Mouse (Mus musculus) left cerebral cortex, adult 2 months (tissue): ENCODE data around the gene Elp5. TPM values are rescaled to one million over a fixed set of nuclear protein-coding genes. Genes with fewer than 3 reads are reported as not detected.
"Not testable (repeated sequence)": the region's sequence is repeated elsewhere in the genome, so short reads cannot be mapped to it uniquely, and the experiment has no call there.

ENCODE experiments used
- DNase-seq, 2 experiments: peaks; one replicate each; pipeline ENCODE4 v3.0.0; 2021 to 2022; ENCODE audit warnings: low spot score in 2 of 2, mixed read lengths in 1 of 2; ENCODE audit errors: extremely low spot score in 1 of 2
- H3K27ac ChIP-seq: fragments of 200-600 bp; 2 replicates; pipeline ENCODE4 v1.8.1; 2022
- H3K4me3 ChIP-seq: fragments of 200-600 bp; 2 replicates; pipeline ENCODE4 v1.8.1; 2022
- CTCF ChIP-seq: fragments of 200-600 bp; IDR thresholded peaks from 2 replicates; pipeline ENCODE4 v1.8.1; 2022; ENCODE audit warnings: antibody characterized with exemption, mild to moderate bottlenecking, moderate library complexity
- intact Hi-C: fragments of 180-260 bp; cut with DNase I; formaldehyde crosslinking; loops from one replicate; pipeline ENCODE4 v1.15.1; 2025
- total RNA-seq, 2 experiments: library from RNA; stranded (reverse); gene quantifications; 2 replicates each; pipeline ENCODE4 v1.2.3; 2021

Elp5 gene
- total RNA-seq, 2 experiments from 2014 or later: 90.9 to 93.8 TPM

DNA sequence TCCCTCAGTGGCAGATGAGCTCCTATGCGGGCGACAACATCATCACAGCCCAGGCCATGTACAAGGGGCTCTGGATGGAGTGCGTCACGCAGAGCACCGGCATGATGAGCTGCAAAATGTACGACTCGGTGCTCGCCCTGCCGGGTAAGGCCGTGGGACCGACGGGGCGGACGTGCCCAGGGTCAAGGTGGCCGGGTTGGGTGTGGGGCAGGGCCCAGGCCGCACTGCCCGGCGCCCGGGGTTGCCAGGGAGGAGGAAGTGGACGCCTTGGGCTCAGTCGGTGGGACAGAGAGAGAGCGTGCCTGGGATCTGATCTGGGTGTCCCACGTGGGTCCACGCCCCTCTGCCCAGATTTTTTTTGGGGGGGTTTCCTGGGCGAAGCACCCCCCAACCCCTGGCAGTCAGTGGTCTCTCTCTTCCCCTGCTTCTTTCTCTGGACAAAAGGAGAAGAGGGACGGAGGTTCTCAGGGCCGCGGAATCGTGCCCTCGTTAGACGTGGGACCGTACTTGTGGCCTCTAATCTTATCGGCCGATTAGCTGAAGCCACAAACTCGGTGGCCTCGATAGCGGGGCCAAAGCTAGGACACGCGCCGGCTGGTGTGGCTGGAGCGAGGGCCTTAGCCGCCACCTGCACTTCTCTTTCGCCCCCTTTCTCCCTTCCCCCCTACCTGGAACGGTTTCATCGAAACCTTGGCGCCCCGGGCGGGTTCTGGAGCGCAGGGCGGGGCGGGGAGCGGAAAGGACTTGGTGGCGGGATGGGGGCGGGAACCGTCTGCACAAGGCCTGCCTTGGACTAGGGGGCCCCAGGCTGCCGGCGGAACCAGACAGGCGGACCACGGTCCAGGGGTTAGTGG, 16.1 kb downstream of the Elp5 start:
- Histone ChIP-seq H3K4me3 (peak overlapping the region; percentile 16; the same call in 1 of the 2 replicates), H3K27ac (no peak overlapping the region)
- intact Hi-C loops: no loop called here
- DNase-seq: no peak
- no peak for TF ChIP-seq CTCF

DNA sequence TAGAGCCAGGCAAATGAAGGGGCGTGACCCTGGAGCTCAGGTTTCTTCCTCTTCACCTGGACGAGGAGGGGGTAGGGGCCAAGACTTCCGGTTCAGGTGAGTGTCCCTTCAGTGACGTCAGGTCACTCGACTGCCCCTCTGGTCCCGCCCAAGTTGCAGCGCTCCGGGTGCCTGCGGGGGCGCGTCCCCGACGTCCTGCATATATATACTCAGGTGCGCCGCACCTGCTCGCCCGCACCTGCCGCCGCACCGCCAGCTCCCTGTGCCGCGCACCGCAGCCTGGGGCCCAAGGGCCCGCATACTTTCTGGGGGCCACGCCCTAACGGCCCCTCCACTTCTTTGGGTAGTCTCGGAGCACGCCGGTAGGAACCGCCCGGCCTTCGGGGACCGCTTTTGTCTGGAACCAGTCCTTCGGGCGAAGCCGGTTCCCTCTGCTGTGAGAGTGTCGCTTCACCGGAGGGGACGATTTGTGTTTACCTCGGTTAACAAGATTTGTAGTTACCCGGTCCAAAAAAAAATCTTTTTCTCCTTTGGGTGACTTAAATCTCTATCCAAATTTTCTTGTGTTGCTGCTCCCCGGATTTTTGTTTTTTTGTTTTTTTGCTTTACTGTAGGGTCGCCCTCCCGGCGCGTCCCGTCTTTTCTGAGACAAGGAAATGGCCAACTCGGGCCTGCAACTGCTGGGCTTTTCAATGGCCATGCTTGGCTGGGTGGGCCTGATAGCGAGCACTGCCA, 16.9 kb downstream of the Elp5 start:
- no peak for DNase-seq
- H3K4me3 ChIP-seq: no peak overlapping the region
- TF ChIP-seq CTCF: no peak
- intact Hi-C loops: no loop called here
- H3K27ac ChIP-seq: no peak overlapping the region

DNA sequence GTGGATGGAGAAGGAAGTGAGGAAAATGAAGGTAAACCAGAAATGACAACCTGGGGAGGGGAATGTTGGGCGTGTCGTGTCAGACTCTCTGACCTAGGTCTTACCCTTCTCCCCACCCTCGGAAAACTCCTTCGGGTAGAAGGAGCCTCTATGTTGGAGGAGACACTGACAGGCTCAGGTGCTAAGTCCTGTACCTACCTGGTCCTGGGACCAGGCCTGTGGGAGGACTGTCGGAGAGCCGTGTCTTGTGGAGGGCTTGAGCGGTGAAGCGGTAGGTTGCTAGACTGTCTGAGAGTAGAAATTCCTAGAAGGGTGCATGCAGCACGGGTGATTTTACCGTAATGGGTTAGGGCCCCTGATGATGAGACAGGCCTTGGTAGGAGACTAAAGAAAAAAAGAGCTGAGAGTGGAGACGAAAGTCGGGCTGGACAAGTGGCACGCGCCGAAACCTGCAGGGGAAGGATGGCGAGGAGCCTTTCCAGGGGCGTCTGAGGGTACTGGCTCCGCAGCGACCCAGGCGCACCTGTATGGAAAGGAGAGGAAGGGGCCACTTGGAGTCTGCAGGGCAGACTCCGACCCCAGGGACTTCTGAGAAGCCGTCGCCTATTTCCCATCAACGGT, 17.6 kb downstream of the Elp5 start, which contains the start of gene Cldn7:
Cldn7 (plus strand) TSS at position 130 of the 621 bp plus-strand sequence.
- no peak for TF ChIP-seq CTCF
- H3K27ac ChIP-seq: no peak within 1 kb of the TSS
- H3K4me3 ChIP-seq: no peak within 1 kb of the TSS
- no peak for DNase-seq
- intact Hi-C loops: no loop called here

DNA sequence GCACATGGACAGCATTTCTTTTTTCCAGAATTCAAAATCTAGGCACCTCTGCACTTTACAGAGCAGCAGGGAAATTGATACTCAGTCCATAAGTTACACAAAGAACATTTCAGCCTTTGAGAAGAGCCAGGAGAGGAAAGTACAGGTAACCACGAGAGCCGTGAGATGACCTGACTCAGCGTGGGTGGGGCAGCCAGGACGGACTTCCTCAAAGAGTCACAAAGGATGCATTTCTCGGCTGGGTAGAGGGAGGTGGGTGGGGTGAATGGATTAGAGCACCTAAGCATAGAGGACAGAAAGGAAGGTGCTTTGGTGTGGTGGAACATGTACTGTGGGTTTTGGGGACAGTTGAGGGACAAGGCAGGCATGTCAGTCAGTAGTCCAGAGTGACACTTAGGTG, 20.5 kb downstream of the Elp5 start:
- no peak overlapping the region for H3K4me3 ChIP-seq
- DNase-seq: no peak
- H3K27ac ChIP-seq: no peak overlapping the region
- TF ChIP-seq CTCF: no peak
- intact Hi-C loops: no loop called here

DNA sequence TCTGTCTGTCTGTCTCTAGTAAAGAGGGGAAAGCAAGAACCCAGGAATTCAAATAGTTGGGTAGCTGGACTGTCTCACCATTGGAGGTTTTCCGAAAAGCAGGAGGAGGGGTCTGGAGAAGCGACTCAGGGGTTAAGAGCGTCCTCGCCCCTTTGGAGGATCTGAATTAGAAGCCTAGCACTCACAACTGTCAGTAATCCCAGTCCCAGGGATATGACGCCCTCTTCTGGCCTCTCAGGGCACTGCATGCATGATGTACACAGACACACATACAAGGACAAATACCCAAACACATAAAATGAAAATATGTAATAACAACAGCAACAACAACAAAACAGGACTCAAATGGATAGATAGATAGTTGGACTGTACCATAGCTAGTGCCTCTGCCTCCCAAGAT, 21.7 kb downstream of the Elp5 start:
- Histone ChIP-seq H3K27ac (no peak overlapping the region), H3K4me3 (no peak overlapping the region)
- intact Hi-C loops: no loop called here
- peak; percentile 21 for TF ChIP-seq CTCF
- no peak for DNase-seq

DNA sequence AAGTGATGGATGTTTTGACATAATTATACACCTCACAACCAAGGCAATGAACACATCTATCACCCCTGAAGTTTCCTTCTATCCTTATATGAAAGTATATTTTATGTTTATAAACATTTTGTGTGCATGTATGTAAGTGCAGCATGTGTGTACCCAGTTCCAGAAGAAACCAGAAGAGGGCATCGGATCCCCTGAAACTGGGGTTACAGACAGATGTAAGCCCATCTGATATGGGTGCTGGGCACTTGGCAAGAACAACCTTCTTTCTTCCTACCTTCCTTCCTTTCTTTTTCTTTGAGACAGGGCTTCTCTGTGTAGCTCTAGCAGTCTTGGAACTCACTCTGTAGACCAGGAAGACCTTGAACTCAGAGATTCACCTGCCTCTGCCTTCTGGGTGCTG, 26.1 kb downstream of the Elp5 start:
- intact Hi-C loops: no loop called here
- Histone ChIP-seq H3K4me3 (no peak overlapping the region), H3K27ac (no peak overlapping the region)
- no peak; the same call in 1 of the 2 replicates for TF ChIP-seq CTCF
- DNase-seq: no peak

DNA sequence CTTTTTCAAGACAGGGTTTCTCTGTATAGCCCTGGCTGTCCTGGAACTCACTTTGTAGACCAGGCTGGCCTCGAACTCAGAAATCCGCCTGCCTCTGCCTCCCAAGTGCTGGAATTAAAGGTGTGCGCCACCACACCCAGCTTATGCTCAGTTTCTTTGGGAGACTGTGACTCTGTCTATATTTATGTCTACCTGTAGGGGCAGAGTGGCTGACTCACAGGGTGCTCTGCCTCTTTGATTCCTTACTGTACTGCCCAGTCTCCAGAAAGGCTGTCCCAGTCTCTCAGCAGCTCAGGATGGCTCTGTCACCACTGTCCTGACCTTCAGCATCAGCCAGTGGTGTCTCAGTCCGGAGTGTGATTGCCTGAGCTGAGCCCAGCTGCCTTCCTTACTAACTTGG, 26.7 kb downstream of the Elp5 start:
- H3K27ac ChIP-seq, DNase-seq, intact Hi-C loops, H3K4me3 ChIP-seq: not testable (repeated sequence)

DNA sequence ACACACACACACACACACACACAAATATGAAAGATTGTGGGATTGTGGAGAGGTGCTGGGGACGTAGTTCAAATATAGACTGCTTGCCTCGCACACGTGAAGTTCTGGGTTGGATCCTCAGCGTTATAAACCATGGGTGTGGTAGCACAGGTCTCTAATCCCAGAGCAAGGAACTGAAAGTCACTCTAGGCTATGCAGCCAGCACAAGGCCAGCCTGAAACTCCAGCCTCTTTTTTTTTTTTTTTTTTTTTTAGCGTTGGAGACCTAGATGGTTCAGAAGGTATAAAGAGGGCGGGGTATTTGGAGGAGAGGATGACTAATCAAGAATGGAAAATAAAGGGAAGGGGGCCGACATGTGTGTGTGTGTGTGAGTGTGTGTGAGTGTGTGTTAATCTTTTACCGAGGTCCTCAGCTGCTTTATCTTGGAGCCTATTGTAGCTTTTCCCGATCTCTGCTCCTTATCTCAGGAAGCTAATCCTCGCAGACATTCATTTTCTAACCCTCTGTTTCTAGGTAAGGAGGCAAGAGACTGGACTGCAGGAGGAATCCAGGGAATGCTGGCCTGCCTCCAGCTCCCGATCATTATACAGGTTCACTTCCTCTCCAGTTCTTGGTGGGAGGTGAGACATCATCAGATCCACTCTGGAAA, 28.9 kb downstream of the Elp5 start:
- H3K4me3 ChIP-seq: no peak overlapping the region
- H3K27ac ChIP-seq: no peak overlapping the region
- intact Hi-C loops: no loop called here
- no peak for TF ChIP-seq CTCF
- no peak for DNase-seq

DNA sequence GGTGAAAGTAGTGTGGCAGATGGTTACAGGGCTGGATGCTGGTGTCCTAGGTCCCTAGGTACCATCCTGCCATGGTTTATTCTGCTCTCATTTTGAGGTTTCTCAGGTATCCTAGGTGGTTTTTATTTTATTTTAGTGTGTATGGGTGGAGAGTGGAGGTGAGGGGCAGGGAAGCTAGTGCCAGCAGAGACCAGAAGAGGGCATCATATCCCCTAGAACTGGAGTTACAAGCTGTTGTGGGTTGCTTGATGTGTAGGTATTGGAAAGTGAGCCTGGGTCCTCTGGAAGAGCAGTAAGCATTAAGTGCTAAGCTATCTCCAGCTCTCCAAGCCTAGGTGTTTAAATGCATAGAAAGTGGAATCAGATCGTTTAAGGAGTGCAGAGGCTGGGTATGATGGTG, 30.0 kb downstream of the Elp5 start:
- no peak; the same call in 1 of the 2 replicates for TF ChIP-seq CTCF
- H3K4me3 ChIP-seq: no peak overlapping the region
- DNase-seq: no peak
- intact Hi-C loops: no loop called here
- no peak overlapping the region for H3K27ac ChIP-seq

DNA sequence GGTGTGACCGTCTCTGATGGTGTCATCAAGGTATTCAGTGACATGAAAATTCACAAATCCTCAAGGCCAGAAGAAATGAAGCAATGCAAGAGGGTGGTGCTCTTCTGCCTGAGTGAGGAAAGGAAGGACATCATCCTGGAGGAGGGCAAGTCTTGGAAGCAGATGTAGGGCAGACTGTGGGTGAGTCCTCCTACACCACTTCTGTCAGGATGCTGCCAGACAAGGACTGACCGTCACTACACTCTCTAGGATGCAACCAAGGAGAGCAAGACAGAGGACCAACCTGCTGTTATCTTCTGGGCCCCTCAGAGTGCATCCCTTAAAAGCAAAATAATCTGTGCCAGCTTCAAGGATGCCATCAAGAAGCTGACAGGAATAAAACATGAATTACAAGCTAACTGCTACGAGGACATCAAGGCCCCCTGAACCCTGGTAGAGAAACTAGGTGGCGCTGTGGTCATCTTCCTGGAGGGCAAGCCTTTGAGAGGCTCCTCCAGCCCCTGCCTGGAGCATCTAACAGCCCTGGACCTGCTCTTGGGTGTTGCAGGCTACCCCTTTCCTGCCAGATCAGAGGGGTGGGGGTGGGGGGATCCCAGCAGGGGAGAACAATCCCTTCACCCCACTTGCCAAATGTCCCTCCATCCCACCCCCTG, 31.4 kb downstream of the Elp5 start:
- Histone ChIP-seq H3K4me3 (no peak overlapping the region), H3K27ac (no peak overlapping the region)
- no peak for DNase-seq
- intact Hi-C loops: no loop called here
- TF ChIP-seq CTCF: peak; percentile 13

DNA sequence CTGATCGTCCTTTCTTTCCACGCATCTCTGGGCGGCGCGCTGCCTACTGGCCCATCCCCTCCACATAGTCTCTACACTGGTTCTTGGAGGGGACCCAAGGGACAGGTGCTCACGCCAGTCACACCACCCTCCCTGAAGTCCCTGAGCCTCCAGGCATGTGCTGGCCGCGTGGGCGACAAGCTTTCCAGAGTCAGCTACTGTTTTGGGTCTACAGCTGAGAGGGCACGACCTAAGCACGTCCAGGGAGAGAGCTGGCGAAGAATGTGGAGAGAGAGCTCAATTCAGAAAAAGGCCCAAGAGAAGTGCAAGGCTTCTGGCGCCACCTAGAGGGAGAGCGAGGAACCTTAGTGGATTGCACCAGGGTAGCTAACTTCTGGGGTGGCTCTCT, 33.6 kb downstream of the Elp5 start:
- intact Hi-C loops: loop anchor here (1.0 kb wide), 1 partner anchor 14 kb away; no protein-coding TSS in a partner anchor
- Histone ChIP-seq H3K4me3 (no peak overlapping the region), H3K27ac (no peak overlapping the region)
- TF ChIP-seq CTCF: peak; percentile 87
- peak; percentile 55 to 73 for DNase-seq
